Mouse (Mus musculus) erythroblast, adult 5-6 weeks (primary cell): ENCODE data around the gene Abcb8. TPM values are rescaled to one million over a fixed set of nuclear protein-coding genes. Genes with fewer than 3 reads are reported as not detected.
A peak's percentile ranks its signal among the peaks of the same experiment; 100 is the strongest.

Source experiments
- ATAC-seq: replicated peaks from 2 replicates; pipeline ENCODE4 v1.8.0; 2016; ENCODE audit warnings: moderate number of reproducible peaks, mild to moderate bottlenecking, moderate TSS enrichment, inconsistent platforms; ENCODE audit not compliant: poor library complexity, low FRiP score, severe bottlenecking
- total RNA-seq, 2 experiments: library from RNA; stranded (forward) in 1 of 2; stranded (reverse) in 1 of 2; fragments of 150-400 nt in 1 of 2; fragments of 200-764, 138-1000 nt in 1 of 2; gene quantifications; 2 replicates each; pipeline versions ENCODE4 v1.2.3 to v1.2.4; 2015 to 2017; ENCODE audit warnings: low replicate concordance in 2 of 2

The Abcb8 gene
- total RNA-seq, 2 experiments from 2014 or later, result 5.5 to 22.7 TPM

- ATAC-seq, result no peak
These were observed 28.5 kb upstream of the Abcb8 start for GRCm38 (mm10) chr5:24364963-24365362.

DNA sequence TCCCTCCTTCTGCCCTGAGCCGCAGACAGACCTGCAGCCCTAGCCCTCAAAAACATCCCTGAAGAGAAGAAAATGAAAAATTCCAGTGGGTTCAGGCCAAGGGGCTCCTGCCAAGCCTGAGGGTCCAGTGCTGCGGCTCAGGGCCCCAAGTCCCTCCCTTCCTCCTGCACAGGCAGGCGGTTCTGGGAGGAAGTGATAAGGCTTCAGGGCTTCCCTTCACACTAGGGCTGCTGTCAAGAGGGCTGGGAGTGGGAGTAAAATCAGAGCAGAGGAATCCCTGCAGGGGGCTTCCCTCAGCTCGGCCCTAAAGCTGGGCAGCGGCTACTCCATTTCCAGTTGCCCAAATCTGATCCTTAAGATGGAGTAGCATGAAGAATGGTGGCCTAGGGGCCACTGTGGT, 27.9 kb upstream of the Abcb8 start:
- no peak for ATAC-seq

GRCm38 (mm10) chr5:24366426-24366825, 27.0 kb upstream of the Abcb8 start:
- ATAC-seq, result no peak

- ATAC-seq, result no peak
These were observed 23.7 kb upstream of the Abcb8 start for GRCm38 (mm10) chr5:24369767-24370166.

DNA sequence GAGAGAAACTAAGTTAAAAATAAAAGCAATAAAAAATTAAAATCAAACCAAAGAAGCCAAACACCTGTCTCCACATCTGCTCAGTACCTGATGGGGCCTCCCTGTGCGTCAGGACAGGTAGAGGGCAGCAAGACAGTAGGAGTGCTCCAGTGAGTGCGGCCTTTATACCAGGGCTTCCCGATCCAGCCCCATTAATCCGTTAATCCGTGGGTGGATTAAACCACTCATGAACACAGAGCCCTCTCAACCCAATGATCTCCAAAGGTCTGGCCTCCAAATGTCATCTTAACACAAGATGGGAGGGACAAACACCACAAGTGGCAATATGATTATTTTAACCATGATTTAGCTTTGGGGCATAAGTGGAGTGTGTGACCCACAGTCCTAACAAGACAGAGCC, 19.7 kb upstream of the Abcb8 start:
- no peak for ATAC-seq

DNA sequence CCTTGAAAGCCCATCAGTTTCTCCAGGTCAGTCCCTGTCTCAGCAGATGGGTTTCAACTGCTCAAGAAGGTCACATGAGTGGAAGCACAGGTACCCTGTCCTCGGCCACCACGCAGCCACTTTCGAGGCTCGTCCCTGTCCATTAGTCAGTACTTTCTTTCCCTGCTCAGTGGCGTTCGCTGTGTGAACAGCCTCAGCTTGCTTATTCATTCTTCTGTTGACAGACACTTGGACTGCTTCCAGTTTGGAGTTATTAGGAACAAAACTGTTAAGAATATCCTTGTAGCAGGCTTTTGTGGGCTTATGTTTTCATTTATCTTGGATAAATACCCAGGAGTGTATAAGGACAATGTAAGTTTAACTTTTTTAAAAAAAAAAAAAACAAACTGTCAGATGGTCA, 19.2 kb upstream of the Abcb8 start:
- ATAC-seq, result no peak

DNA sequence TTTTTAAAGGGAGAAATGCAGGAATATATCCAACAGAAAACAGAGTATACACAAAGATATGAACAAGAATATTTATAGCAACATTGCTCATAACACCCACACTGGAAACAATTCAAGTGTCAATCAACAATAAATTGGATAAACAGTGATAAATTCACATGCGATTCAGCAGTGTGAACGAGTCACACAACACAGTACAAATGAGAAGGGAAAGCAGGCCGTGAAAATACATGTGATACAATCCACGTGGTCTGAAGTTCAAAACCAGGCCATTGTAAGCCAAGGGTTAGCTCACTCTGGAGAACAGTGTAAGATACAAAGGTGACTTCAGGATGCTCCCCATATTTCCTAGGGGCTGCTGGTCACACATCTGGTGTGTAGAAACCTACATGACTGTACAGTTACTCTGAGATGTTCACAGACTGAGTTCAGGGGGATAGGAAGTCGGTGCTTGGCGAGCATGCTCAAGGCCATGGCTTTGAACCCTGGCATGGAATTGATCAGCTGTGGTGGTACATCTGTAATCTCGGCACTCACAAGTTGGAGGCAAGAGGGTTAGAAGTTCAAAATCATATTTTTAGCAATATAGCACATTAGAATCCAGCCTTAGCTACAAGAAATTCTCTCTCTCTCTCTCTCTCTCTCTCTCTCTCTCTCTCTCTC, 18.7 kb upstream of the Abcb8 start:
- no peak for ATAC-seq

DNA sequence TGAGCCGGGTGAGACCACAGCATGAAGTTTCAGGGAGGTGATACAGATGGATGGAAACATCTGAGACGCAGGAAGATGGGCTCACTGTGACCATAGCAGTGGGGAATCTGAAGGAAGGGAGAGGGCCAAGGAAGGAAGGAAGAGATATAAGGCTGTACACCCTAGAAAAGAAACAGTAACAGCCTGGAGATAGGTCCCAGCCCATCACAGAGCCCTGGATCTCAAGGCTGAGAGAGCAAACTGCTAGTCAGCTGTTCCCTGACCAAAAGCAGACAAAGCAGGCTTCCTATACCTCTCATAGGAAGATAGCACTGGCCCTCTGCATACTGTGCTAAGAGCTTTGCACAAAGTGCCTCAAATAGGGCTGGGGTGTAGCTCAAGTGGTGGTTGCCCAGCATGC, 14.8 kb upstream of the Abcb8 start:
- no peak for ATAC-seq

DNA sequence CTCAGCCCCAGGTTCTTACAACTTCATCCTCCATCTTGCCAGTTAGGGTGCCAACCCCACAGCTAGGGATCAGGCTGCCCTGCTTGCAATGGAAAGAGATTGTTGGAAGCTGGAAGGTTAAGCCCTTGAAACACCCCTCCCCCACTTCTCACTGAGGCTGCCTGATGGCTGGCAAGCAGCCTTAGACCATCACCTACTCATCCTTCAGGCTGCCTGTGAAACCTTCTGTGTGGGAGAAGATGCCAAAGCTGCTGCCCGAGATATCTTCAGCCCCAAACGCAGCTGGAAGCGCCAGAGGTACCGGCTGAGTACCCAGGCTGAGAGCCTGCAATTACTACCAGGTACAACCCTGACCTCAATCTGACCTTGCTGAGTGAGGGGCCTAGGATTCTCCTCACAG, 14.0 kb upstream of the Abcb8 start:
- no peak for ATAC-seq

DNA sequence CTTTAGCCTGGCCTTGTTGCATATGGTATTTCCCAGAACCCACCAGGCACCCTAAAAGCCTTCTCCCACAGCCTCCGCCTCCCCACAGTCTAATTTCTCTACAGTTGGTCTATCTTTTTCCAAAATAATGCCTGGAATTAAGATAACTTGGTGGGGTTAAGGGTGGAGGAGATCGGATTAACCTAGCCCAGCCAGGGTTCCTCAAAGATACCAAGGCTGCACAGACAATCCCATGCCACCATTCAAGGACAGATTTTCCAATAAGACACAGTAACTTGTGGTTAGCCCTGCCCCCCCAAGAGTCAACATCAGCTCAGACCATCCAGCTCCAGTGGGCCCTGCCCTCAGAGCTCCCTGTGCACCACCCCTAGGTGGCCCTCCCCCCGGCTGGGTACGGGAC, 13.0 kb upstream of the Abcb8 start:
- ATAC-seq, result no peak

DNA sequence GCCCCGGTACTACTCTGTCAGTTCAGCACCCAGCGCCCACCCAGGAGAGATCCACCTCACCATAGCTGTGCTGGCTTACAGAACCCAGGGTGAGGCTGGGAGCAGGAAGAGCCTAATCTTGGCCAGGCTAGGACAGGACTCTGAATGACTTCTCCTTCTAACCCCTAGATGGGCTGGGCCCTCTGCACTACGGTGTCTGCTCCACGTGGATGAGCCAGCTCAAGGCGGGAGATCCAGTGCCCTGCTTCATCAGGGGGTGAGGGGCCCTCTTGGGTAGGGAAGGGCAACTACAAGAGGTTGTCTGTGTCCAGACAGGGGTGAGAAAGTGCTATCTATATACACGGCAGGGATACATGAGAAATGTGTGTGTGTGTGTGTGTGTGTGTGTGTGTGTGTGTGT, 12.0 kb upstream of the Abcb8 start:
- no peak for ATAC-seq

GRCm38 (mm10) chr5:24381988-24382387, 11.5 kb upstream of the Abcb8 start:
- no peak for ATAC-seq

DNA sequence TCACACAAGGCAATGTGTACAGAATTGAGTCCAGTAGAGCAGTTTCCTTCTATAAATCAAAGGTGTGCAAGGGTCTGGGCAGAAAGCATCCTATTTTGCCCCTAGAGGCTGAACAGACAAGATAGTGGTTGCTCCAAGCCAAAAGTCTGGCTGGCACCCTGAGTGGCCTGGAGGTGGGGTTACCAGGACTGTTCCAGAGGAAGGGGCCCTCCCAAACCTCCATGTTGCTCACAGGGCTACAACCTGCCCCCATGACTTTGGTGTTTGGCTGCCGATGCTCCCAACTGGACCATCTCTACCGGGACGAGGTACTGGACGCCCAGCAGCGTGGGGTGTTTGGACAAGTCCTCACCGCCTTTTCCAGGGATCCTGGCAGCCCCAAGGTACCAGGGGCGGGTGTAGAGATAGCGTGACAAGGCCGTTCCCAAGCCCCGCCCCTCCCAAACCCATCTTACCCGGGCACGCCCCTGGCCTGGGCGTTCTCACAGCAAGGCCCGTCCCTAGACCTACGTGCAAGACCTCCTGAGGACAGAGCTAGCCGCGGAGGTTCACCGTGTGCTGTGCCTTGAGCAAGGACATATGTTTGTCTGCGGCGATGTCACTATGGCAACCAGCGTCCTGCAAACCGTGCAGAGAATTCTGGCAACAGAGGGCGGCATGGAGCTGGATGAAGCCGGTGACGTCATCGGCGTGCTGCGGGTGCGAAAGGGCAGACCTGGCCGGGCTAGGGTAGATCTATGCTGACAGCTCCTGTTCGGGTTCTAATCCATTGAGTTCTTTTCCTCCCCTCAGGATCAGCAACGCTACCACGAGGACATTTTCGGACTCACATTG, 10.2 kb upstream of the Abcb8 start:
- peak; percentile 84 for ATAC-seq

DNA sequence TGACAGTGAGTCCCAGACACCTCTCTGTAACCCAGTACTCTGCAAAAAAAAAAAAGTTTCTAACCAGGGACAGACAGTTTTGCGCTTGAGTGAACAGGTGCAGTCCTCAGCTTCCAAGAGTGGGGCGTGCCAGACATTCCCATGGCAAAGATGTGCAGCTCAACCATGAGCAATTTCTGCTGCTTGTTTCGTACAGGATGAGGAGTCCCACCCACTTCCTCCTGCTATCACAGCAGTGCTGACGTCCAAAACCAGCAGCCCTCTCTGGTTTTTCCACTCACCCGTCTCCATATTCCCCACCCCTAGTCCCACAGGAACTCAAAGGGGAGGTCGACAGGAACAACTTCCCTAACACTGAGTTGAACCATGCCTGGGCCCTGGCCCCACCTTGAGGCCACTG, 9.1 kb upstream of the Abcb8 start:
- ATAC-seq, result no peak

- no peak for ATAC-seq
These were observed 8.1 kb upstream of the Abcb8 start for GRCm38 (mm10) chr5:24385374-24385773.

GRCm38 (mm10) chr5:24385887-24386550, 7.4 kb upstream of the Abcb8 start:
- ATAC-seq, result no peak

DNA sequence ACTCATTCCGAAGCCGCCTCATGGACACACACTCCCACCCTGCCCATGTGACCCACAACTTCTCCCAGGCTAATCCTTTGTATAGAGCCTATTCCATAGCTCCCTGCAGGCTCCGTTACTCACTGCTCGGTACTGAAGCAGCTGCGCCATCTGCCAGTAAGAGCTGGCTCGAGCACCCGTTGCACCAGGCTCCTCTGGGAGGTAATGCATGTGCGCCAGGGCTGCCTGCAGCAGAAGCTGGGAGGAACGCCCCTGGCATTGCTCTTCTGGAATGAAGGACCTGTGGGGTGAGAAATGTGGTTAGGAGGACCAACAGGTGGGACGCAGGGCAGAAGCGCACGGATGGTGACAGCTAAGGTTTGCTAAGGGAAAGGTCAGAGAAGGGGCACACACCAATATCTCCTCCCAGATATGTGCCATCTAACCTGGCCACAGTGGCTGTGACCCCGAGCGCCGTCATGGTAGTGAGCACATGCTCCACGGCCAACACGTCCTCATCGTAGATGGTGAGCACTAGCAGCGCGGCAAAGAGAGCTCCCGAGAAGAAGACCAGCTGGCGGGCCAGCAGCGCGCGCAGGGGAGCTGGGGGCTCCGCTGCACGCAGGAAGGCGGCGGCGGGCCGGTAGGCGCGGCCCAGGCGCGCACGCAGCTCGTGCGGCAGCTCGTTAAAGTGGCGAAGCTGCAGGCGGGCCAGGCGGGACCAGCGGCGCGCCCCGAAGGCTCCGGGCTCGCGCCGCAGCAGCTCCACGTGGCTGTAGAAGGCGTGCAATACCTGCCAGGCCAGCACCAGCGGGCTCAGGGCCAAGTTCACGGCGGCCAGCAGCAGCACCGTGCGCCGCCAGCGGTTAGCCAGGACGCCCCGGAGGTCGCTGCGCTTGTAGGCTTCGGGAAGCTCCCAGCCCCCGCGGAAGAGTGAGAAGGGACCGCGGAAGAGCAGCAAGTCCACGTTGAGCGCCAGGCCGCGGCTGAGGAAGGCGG, 5.9 kb upstream of the Abcb8 start:
- no peak for ATAC-seq

DNA sequence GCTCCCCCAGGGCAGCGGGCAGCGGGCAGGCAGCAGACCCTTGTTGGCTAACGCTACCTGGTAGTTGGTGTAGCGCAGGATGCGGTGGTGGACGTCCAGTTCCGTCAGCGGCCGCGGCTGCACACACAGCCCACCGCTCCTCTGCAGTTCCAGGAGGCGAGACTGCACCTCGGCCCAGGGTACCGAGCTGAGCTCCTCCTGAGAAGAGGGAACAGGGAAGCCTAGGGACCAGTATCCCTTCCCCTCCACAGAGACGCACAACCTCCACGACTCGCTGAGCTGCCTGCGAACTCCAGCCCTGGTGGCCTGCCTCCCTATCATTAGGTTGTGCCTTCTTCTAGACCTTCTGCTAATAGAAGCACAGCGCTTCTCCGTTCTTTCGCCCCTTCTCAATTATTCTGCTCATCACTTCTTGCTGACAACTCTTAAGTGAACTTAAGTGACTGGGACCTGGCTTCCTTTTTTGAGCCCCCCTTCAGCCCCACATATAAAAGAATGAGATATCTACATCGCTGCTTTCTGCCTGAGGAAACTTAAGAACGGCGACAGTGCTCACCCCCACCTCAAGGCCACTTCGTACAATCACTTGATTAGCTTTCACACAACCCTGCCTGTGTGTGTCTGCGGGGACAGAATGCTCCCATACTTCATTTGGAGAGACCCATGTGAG, 5.1 kb upstream of the Abcb8 start:
- no peak for ATAC-seq

GRCm38 (mm10) chr5:24389011-24389657, 4.3 kb upstream of the Abcb8 start:
- no peak for ATAC-seq
